ENCODE assay signal across 17 mouse cellular contexts in genomic region chr6:135578728-135579127, GRCm38 (mm10).
"Had no signal": no experiment of that assay in that cellular context is flagged by ENCODE, and none has a peak within 500 bp of the region (broad histone marks: within the 10 kb centered on the region; RNA-seq: fewer than 3 reads in every experiment).

No protein-coding gene starts in this region.

- H3K9ac ChIP-seq: kidney, embryonic 15.5 days; limb, embryonic 12.5 days; liver, embryonic 13.5 days; liver, postnatal 0 days; lung, embryonic 15.5 days; midbrain, embryonic 12.5 days; neural tube, embryonic 15.5 days; stomach, embryonic 15.5 days had no signal

- ATAC-seq: intestine, embryonic 16.5 days; liver, postnatal 0 days had no signal

- H3K36me3 ChIP-seq: kidney, embryonic 15.5 days; limb, embryonic 12.5 days; liver, embryonic 13.5 days; lung, embryonic 15.5 days; midbrain, embryonic 12.5 days; neural tube, embryonic 15.5 days; stomach, embryonic 15.5 days had no signal

- H3K27ac ChIP-seq: kidney, embryonic 15.5 days; limb, embryonic 12.5 days; liver, embryonic 13.5 days; lung, embryonic 15.5 days; macrophage; midbrain, embryonic 12.5 days; neural tube, embryonic 15.5 days; stomach, embryonic 15.5 days had no signal

- H3K4me2 ChIP-seq: kidney, embryonic 15.5 days; limb, embryonic 12.5 days; liver, embryonic 13.5 days; lung, embryonic 15.5 days; midbrain, embryonic 12.5 days; neural tube, embryonic 15.5 days; stomach, embryonic 15.5 days had no signal

- H3K4me3 ChIP-seq: kidney, embryonic 15.5 days; limb, embryonic 12.5 days; liver, embryonic 13.5 days; lung, embryonic 15.5 days; midbrain, embryonic 12.5 days; myocyte; neural tube, embryonic 15.5 days; stomach, embryonic 15.5 days had no signal

- H3K27me3 ChIP-seq: kidney, embryonic 15.5 days; limb, embryonic 12.5 days; liver, embryonic 13.5 days; lung, embryonic 15.5 days; midbrain, embryonic 12.5 days; neural tube, embryonic 15.5 days; stomach, embryonic 15.5 days had no signal

- DNase-seq: kidney, adult 2 months; kidney, postnatal 14 days; liver; liver, embryonic 13.5 days; liver, postnatal 0 days; lung, postnatal 14 days; right cerebral cortex, postnatal 14 days; thymus, postnatal 4 days had no signal

- H3K4me1 ChIP-seq: kidney, embryonic 15.5 days; limb, embryonic 12.5 days; liver, embryonic 13.5 days; lung, embryonic 15.5 days; stomach, embryonic 15.5 days had no signal

- H3K9me3 ChIP-seq: kidney, embryonic 15.5 days; limb, embryonic 12.5 days; liver, embryonic 13.5 days; lung, embryonic 15.5 days; midbrain, embryonic 12.5 days; neural tube, embryonic 15.5 days; stomach, embryonic 15.5 days had no signal
